Mouse (Mus musculus) ES-Bruce4 (cell line): ENCODE data around the gene Hist1h4a. TPM values are rescaled to one million over a fixed set of nuclear protein-coding genes. Genes with fewer than 3 reads are reported as not detected.

Experiments used
- H3K27ac ChIP-seq: 2 replicates; pipeline ENCODE4 v1.5.1; 2012; ENCODE audit warnings: low read length, inconsistent platforms; ENCODE audit not compliant: insufficient read depth
- H3K27me3 ChIP-seq: 2 replicates; pipeline ENCODE4 v1.6.1; 2012; ENCODE audit warnings: mild to moderate bottlenecking, low read length, inconsistent platforms; ENCODE audit not compliant: control insufficient read depth, poor library complexity, insufficient read depth, severe bottlenecking
- H3K36me3 ChIP-seq: 2 replicates; pipeline ENCODE4 v1.6.1; 2012; ENCODE audit warnings: inconsistent platforms, mild to moderate bottlenecking, low read length, moderate library complexity; ENCODE audit not compliant: control insufficient read depth, poor library complexity, insufficient read depth, severe bottlenecking
- H3K4me1 ChIP-seq: one replicate; pipeline ENCODE4 v1.8.1; 2011; ENCODE audit warnings: low read length; ENCODE audit not compliant: control insufficient read depth, insufficient read depth
- H3K4me3 ChIP-seq: 2 replicates; pipeline ENCODE4 v1.5.1; 2011; ENCODE audit warnings: low read depth, mild to moderate bottlenecking, low read length
- H3K9ac ChIP-seq: 2 replicates; pipeline ENCODE4 v1.6.1; 2012; ENCODE audit warnings: low read depth, mild to moderate bottlenecking, inconsistent platforms; ENCODE audit not compliant: poor library complexity, severe bottlenecking
- H3K9me3 ChIP-seq: replicated peaks from 2 replicates; pipeline ENCODE4 v1.6.1; 2012; ENCODE audit warnings: mild to moderate bottlenecking, low read length, inconsistent platforms; ENCODE audit not compliant: control insufficient read depth, poor library complexity, insufficient read depth, severe bottlenecking
- CTCF ChIP-seq: IDR thresholded peaks from one replicate; pipeline ENCODE4 v1.8.1; 2011; ENCODE audit warnings: low read depth, low read length
- EP300 ChIP-seq: IDR thresholded peaks from 2 replicates; pipeline ENCODE4 v1.6.1; 2011; ENCODE audit warnings: low read depth, low read length; ENCODE audit not compliant: insufficient read depth
- POLR2A ChIP-seq: IDR thresholded peaks from one replicate; pipeline ENCODE4 v1.8.1; 2011; ENCODE audit warnings: low read length; ENCODE audit not compliant: insufficient read depth
- polyA plus RNA-seq: library from polyadenylated mRNA; stranded (reverse); fragments of >200 nt; gene quantifications from 2 replicates; pipeline ENCODE4 v1.2.4, GENCODE M21; 2011; ENCODE audit warnings: low read depth; ENCODE audit not compliant: missing spikeins, insufficient read depth, insufficient read length

Hist1h4a gene
- polyA plus RNA-seq, 1 experiment = 3.1 TPM

GRCm38 (mm10) chr13:23744421-23745380, 16.3 kb downstream of the Hist1h4a start:
- no peak for TF ChIP-seq CTCF
- TF ChIP-seq EP300 = no peak
- TF ChIP-seq POLR2A = no peak
- H3K4me1 ChIP-seq = peaks cover 2% of the 10 kb centered on the region
- H3K27ac ChIP-seq = peak overlapping the region; percentile 95
- no peaks in the 10 kb centered on the region for H3K27me3 ChIP-seq
- peak overlapping the region; percentile 71 for H3K4me3 ChIP-seq
- H3K9me3 ChIP-seq = no peaks in the 10 kb centered on the region
- no peaks in the 10 kb centered on the region for H3K36me3 ChIP-seq
- H3K9ac ChIP-seq = peak overlapping the region; percentile 91

- peak overlapping the region; percentile 95 for H3K27ac ChIP-seq
- H3K9me3 ChIP-seq = no peaks in the 10 kb centered on the region
- H3K4me3 ChIP-seq = peak overlapping the region; percentile 56; the same call in 1 of the 2 replicates
- peaks cover 2% of the 10 kb centered on the region for H3K4me1 ChIP-seq
- H3K36me3 ChIP-seq = no peaks in the 10 kb centered on the region
- TF ChIP-seq EP300 = no peak
- TF ChIP-seq CTCF = no peak
- TF ChIP-seq POLR2A = no peak
- no peaks in the 10 kb centered on the region for H3K27me3 ChIP-seq
- H3K9ac ChIP-seq = peak overlapping the region; percentile 91
Measured at GRCm38 (mm10) chr13:23743963-23744362, 17.1 kb downstream of the Hist1h4a start.

- peak overlapping the region; percentile 80 for H3K27ac ChIP-seq
- H3K4me3 ChIP-seq = no peak overlapping the region
- H3K36me3 ChIP-seq = no peaks in the 10 kb centered on the region
- H3K9ac ChIP-seq = 0 out of 2 replicates have a peak overlapping the region, but pooled peaks have one; percentile 36
- H3K4me1 ChIP-seq = no peaks in the 10 kb centered on the region
- H3K9me3 ChIP-seq = no peaks in the 10 kb centered on the region
- TF ChIP-seq POLR2A = no peak
- no peak for TF ChIP-seq EP300
- TF ChIP-seq CTCF = no peak
- no peaks in the 10 kb centered on the region for H3K27me3 ChIP-seq
Measured at GRCm38 (mm10) chr13:23743215-23743614, 17.8 kb downstream of the Hist1h4a start.

GRCm38 (mm10) chr13:23742007-23742406, 19.0 kb downstream of the Hist1h4a start:
- Histone ChIP-seq H3K4me3 (no peak overlapping the region), H3K9ac (no peak overlapping the region), H3K27me3 (no peaks in the 10 kb centered on the region), H3K36me3 (no peaks in the 10 kb centered on the region), H3K9me3 (no peaks in the 10 kb centered on the region), H3K4me1 (no peaks in the 10 kb centered on the region), H3K27ac (peak overlapping the region; percentile 97)
- TF ChIP-seq POLR2A (no peak), EP300 (no peak), CTCF (no peak)

GRCm38 (mm10) chr13:23740910-23741309, 20.1 kb downstream of the Hist1h4a start:
- no peaks in the 10 kb centered on the region for H3K27me3 ChIP-seq
- H3K36me3 ChIP-seq = no peaks in the 10 kb centered on the region
- H3K4me3 ChIP-seq = no peak overlapping the region
- H3K27ac ChIP-seq = peak overlapping the region; percentile 91
- H3K9me3 ChIP-seq = no peaks in the 10 kb centered on the region
- TF ChIP-seq CTCF (no peak), EP300 (no peak), POLR2A (no peak)
- H3K4me1 ChIP-seq = no peaks in the 10 kb centered on the region
- peak overlapping the region; percentile 83 for H3K9ac ChIP-seq

- H3K27ac ChIP-seq = peak overlapping the region; percentile 90
- no peaks in the 10 kb centered on the region for H3K27me3 ChIP-seq
- peak overlapping the region; percentile 74 for H3K4me3 ChIP-seq
- no peaks in the 10 kb centered on the region for H3K4me1 ChIP-seq
- TF ChIP-seq POLR2A = no peak
- peak overlapping the region; percentile 83 for H3K9ac ChIP-seq
- no peaks in the 10 kb centered on the region for H3K36me3 ChIP-seq
- H3K9me3 ChIP-seq = no peaks in the 10 kb centered on the region
Measured at GRCm38 (mm10) chr13:23740256-23740840, 20.7 kb downstream of the Hist1h4a start.
